Mouse (Mus musculus) heart, postnatal 0 days (tissue): Measurements from ENCODE around the gene Pitx2.

Experiments used
- CTCF ChIP-seq: IDR thresholded peaks from 2 replicates; pipeline ENCODE4 v1.5.1; 2016; ENCODE audit warnings: antibody characterized with exemption, control low read depth, low read depth
- EP300 ChIP-seq: IDR thresholded peaks from 2 replicates; pipeline ENCODE4 v1.6.1; 2016; ENCODE audit warnings: antibody characterized with exemption, low read depth

DNA sequence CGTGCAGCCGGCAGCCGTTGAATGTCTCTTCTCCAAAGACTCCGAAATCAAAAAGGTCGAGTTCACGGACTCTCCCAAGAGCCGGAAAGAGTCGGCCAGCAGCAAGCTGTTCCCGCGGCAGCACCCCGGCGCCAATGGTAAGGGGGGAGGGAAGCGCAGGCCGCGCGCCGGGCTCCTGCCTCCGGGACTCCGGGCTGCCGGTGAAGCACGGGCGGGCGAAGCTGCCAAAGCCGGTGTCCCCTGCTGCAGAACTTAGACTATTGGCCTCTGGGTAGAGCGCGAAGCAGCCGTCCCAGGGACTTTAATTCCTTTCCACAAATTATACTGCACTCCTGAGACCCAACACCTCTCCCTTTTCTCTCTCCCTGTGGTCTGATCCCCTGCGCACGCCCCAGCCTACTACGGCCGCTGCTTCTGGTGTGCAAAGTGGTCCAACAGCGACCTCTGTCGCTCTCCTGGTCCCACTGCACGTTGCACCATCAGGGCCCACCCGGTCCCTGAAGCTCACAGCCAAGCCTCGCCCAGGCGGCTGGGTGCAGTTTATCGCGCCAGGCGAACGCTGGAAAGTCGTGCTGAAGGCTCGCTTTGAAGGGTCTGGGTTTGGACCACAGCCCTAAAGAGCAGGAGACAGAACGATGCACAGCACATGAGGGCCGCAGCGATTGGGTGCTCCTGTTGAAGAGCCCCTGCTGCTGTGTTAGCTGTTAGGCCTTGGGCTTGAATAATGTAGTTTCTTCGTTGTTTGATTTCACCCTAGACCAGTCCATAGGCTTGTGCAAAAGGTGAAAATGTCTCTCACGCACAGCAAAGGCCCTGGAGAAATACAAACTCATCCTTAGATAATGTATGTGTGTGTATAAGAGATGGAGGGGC is 5.0 kb downstream of the Pitx2 start:
- peak; percentile 96 for TF ChIP-seq CTCF
- no peak for TF ChIP-seq EP300
